Mouse (Mus musculus) liver, embryonic 14.5 days (tissue): ENCODE results near the gene Wdr45. TPM values are rescaled to one million over a fixed set of nuclear protein-coding genes. Genes with fewer than 3 reads are reported as not detected.

Experiments used
- ATAC-seq: fragments of 200-750 bp; cut with Nextera tagmentation; 2 replicates; pipeline ENCODE4 v1.8.0; 2017; ENCODE audit warnings: moderate number of reproducible peaks, mild to moderate bottlenecking, moderate library complexity; ENCODE audit not compliant: insufficient read depth
- DNase-seq, 3 experiments: peaks; one replicate each; pipeline ENCODE4 v3.0.0-alpha.2; 2012 to 2013; ENCODE audit warnings: low read depth in 3 of 3, low spot score in 3 of 3
- H3K27ac ChIP-seq: fragments of 300-500 bp; sonication (generic); 2 replicates; pipeline ENCODE4 v1.5.1; 2014; ENCODE audit warnings: moderate library complexity, mild to moderate bottlenecking, control low read depth, inconsistent platforms
- H3K27me3 ChIP-seq: fragments of 300-500 bp; sonication (generic); 2 replicates; pipeline ENCODE4 v1.6.1; 2014; ENCODE audit warnings: mild to moderate bottlenecking, low read length, moderate library complexity; ENCODE audit not compliant: control insufficient read depth, insufficient read depth
- H3K36me3 ChIP-seq: fragments of 300-500 bp; sonication (generic); replicated peaks from 2 replicates; pipeline ENCODE4 v1.6.1; 2014; ENCODE audit warnings: low read depth; ENCODE audit not compliant: control insufficient read depth, insufficient read depth
- H3K4me1 ChIP-seq, 2 experiments: fragments of 200-500 bp in 1 of 2; fragments of 300-500 bp in 1 of 2; sonication (generic) in 1 of 2; replicated peaks; 2 replicates each; pipeline ENCODE4 v1.6.1; 2012 to 2014; ENCODE audit warnings: antibody characterized with exemption in 1 of 2, inconsistent platforms in 1 of 2, low read length in 1 of 2; ENCODE audit not compliant: control insufficient read depth in 2 of 2, insufficient read depth in 2 of 2
- H3K4me2 ChIP-seq: fragments of 300-500 bp; sonication (generic); 2 replicates; pipeline ENCODE4 v1.6.1; 2014; ENCODE audit warnings: low read depth, mild to moderate bottlenecking, control low read depth, moderate library complexity
- H3K4me3 ChIP-seq, 2 experiments: fragments of 200-500 bp in 1 of 2; fragments of 300-500 bp in 1 of 2; sonication (generic) in 1 of 2; 2 replicates each; pipeline ENCODE4 v1.5.1; 2012 to 2014; ENCODE audit warnings: low read depth in 2 of 2, low read length in 2 of 2, mild to moderate bottlenecking in 2 of 2, control low read depth in 1 of 2, inconsistent platforms in 1 of 2, moderate library complexity in 1 of 2; ENCODE audit not compliant: insufficient read depth in 1 of 2
- H3K9ac ChIP-seq: fragments of 300-500 bp; sonication (generic); replicated peaks from 2 replicates; pipeline ENCODE4 v1.6.1; 2014; ENCODE audit warnings: mild to moderate bottlenecking, control low read depth, moderate library complexity
- H3K9me3 ChIP-seq: fragments of 300-500 bp; sonication (generic); 2 replicates; pipeline ENCODE4 v1.6.1; 2016; ENCODE audit warnings: low read length, mixed read lengths; ENCODE audit not compliant: control insufficient read depth
- CTCF ChIP-seq: IDR thresholded peaks from 2 replicates; pipeline ENCODE4 v1.5.1; 2016; ENCODE audit warnings: antibody characterized with exemption, low read depth, control low read depth
- EP300 ChIP-seq: IDR thresholded peaks from 2 replicates; pipeline ENCODE4 v1.6.1; 2016; ENCODE audit warnings: antibody characterized with exemption, low read depth
- WGBS: fragments of 180-500 bp; shearing (Covaris S2); extraction: QIAGEN DNeasy Blood & Tissue Kit; methylation state at CpG from one replicate; pipeline ENCODE4 v1.1.7; 2014; ENCODE audit not compliant: insufficient replicate concordance; 5-methylcytosine and 5-hydroxymethylcytosine counted together
- polyA plus RNA-seq, 2 experiments: library from polyadenylated mRNA; depleted of rRNA in 1 of 2; stranded (reverse) in 1 of 2; unstranded in 1 of 2; fragments of >200 nt; fragmentation: Nextera tagmentation in 1 of 2; extraction: Ambion mirVana in 1 of 2; gene quantifications; 2 replicates each; pipeline versions ENCODE4 v1.2.1 to v1.2.3; 2012 to 2014

Wdr45 gene
- polyA plus RNA-seq, 2 experiments = 7.5 to 11.8 TPM

DNA sequence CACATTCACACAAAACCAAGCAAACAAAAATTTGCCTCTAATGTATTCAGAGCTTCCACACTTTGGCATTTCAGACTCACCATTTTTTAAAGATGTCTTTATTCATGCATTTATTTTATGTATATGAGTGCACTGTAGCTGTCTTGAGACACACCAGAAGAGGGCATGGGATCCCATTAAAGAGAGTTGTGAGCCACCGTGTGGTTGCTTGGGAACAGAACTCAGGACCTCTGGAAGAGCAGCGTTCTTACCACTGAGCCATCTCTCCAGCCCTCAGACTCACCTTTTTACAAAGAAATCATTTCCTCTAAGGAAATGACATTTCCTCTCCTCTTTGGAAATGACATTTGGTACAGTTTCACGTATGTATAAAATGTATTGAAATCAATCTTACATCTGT, 35.1 kb upstream of the Wdr45 start:
- Histone ChIP-seq H3K4me1 (no peaks in the 10 kb centered on the region), H3K4me3 (no peak overlapping the region), H3K27ac (no peak overlapping the region), H3K36me3 (no peaks in the 10 kb centered on the region), H3K27me3 (no peaks in the 10 kb centered on the region), H3K9ac (no peak overlapping the region), H3K4me2 (no peak overlapping the region), H3K9me3 (no peaks in the 10 kb centered on the region)
- no peak for ATAC-seq
- WGBS = 24% methylated on average over 3 of the region's 3 CpGs
- TF ChIP-seq CTCF (no peak), EP300 (no peak)
- DNase-seq = no peak

- Histone ChIP-seq H3K9me3 (no peaks in the 10 kb centered on the region), H3K4me1 (no peaks in the 10 kb centered on the region), H3K4me3 (peak overlapping the region; percentile 1 to 39; a peak in 3 of 4 replicates), H3K27ac (no peak overlapping the region), H3K9ac (no peak overlapping the region), H3K27me3 (no peaks in the 10 kb centered on the region), H3K36me3 (no peaks in the 10 kb centered on the region), H3K4me2 (peak overlapping the region; percentile 56)
- ATAC-seq (peak; percentile 95), DNase-seq (peak; percentile 69 to 72 (median 72))
- WGBS = 10% methylated on average over 27 of the region's 27 CpGs
- TF ChIP-seq CTCF = peak; percentile 92
- no peak for TF ChIP-seq EP300
These were observed 34.6 kb upstream of the Wdr45 start for GRCm38 (mm10) chrX:7679405-7680056.

GRCm38 (mm10) chrX:7680057-7680412, 34.1 kb upstream of the Wdr45 start:
- peak overlapping the region; percentile 56 for H3K4me2 ChIP-seq
- no peaks in the 10 kb centered on the region for H3K27me3 ChIP-seq
- 24% methylated on average over 12 of the region's 12 CpGs for WGBS
- H3K27ac ChIP-seq = no peak overlapping the region
- H3K36me3 ChIP-seq = no peaks in the 10 kb centered on the region
- H3K9ac ChIP-seq = no peak overlapping the region
- peak overlapping the region; percentile 1 to 39; a peak in 2 of 4 replicates for H3K4me3 ChIP-seq
- H3K9me3 ChIP-seq = no peaks in the 10 kb centered on the region
- no peaks in the 10 kb centered on the region for H3K4me1 ChIP-seq
- no peak for TF ChIP-seq CTCF
- no peak for TF ChIP-seq EP300
- DNase-seq (no peak), ATAC-seq (no peak)

GRCm38 (mm10) chrX:7680864-7681263, 33.3 kb upstream of the Wdr45 start, which contains the start of gene Magix:
Gene Magix (minus strand): TSS chrX:7681251.
- H3K27ac ChIP-seq = no peak within 1 kb of the TSS
- no peaks in the 10 kb centered on the region for H3K9me3 ChIP-seq
- no peak within 1 kb of the TSS for H3K9ac ChIP-seq
- peak within 1 kb of the TSS; percentile 56 for H3K4me2 ChIP-seq
- ATAC-seq (no peak), DNase-seq (no peak)
- H3K4me3 ChIP-seq = 0 out of 4 replicates have a peak within 1 kb of the TSS, but pooled peaks of 1 of the 2 experiments have one; percentile 39
- no peaks in the 10 kb centered on the region for H3K36me3 ChIP-seq
- TF ChIP-seq EP300 = no peak
- TF ChIP-seq CTCF = no peak
- H3K27me3 ChIP-seq = no peaks in the 10 kb centered on the region
- WGBS = 57% methylated on average over 14 of the region's 14 CpGs
- no peaks in the 10 kb centered on the region for H3K4me1 ChIP-seq

GRCm38 (mm10) chrX:7688321-7688720, 25.8 kb upstream of the Wdr45 start:
- no peak overlapping the region for H3K4me2 ChIP-seq
- H3K36me3 ChIP-seq = no peaks in the 10 kb centered on the region
- TF ChIP-seq EP300 (no peak), CTCF (no peak)
- H3K4me3 ChIP-seq = no peak overlapping the region
- H3K9ac ChIP-seq = no peak overlapping the region
- WGBS = 59% methylated on average over 2 of the region's 2 CpGs
- no peaks in the 10 kb centered on the region for H3K4me1 ChIP-seq
- ATAC-seq (no peak), DNase-seq (no peak)
- no peaks in the 10 kb centered on the region for H3K27me3 ChIP-seq
- H3K9me3 ChIP-seq = no peaks in the 10 kb centered on the region
- H3K27ac ChIP-seq = no peak overlapping the region
